Mouse (Mus musculus): ENCODE data around the gene Styxl1. TPM values are rescaled to one million over a fixed set of nuclear protein-coding genes. Genes with fewer than 3 reads are reported as not detected.

The Styxl1 gene
- polyA plus RNA-seq, 3 experiments from 2014 or later, result 0.68 to 2.6 TPM; not detected in 1

DNA sequence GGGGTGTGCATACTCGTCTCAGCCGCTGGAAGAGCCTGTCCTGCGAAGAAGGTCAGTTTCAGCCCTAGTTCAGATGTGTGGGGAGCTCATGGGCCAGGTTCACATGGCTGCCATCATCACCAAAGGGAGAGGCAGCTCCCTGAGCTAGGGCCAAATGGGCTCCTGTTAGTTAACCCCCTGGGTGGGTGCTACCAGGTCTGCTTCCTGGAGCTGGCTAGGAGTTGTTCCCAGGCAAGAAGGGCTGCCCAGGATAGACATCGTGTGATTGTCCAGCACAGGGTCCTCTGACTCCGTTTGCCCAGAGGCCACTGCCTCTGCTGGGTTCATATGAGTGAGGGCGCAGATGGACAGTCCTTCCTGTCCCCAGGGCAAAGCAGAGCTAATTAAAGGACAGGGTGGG is 52.2 kb downstream of the Styxl1 start:
- no peak for ATAC-seq

GRCm38 (mm10) chr5:135725391-135725841 is 52.8 kb downstream of the Styxl1 start:
- ATAC-seq, result no peak

DNA sequence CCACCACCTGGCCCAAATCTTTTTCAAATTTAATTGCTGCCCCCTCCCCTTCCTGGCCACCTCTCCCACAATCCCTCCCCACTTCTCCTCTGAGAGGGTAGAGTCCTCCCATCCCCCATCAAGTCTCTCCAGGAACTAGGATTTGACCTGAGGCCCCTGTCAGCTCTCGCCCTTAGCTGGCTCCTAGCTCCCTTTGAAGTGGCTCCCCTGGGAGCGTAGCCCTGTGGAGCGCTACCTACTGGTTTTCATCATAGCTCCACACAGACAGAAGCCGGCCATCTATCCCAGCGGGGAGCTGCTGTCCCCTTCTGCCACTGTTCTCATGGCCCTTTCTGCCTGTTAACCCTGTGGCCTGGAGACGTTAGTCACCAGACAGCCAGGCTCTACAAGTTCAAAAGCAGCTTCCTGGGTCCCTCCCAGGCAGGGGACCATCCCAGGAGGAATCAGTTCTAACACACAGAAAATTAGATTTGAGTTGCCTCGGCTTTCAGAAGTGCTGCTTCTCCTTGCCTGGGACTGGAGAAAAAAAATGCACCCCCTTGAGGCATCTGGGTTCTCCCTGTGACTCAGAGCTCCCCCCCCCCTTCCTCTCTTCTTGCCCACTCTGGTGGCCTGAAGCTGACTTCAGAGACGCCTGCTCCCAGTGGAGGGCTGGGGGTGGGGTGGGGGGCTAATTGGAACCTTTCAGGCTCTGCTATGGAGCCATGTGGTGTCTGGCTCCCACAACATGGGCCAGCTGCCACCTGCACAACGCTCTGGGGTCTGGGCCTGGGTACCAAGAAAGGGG is 53.5 kb downstream of the Styxl1 start:
- ATAC-seq, result no peak

DNA sequence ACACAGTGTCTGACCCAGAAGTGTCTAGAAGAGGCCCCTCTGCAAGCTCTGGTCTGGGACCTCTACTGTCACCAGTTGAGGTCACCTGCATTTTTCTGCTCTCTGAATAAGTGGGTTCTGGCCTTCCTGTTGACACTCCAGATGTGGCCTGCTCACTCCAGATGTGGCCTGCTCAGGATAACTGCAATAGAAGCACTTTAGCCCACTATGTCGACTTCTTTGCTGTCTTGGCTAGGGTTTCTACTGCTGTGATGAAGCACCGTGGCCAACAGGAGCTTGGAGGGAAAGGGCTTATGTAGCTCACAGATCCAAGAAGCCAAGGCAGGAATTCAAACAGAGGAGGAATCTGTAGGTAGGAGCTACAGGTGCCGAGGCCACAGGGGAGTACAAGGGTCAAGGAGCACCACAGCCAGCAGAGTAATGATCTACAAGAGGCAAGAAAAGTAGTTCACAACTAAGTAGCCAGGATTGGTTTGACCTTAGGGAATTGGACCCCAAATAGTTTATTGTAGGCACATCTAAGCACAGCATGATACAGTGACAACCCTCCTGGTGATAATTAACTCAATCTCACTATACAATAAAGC is 54.9 kb downstream of the Styxl1 start:
- no peak for ATAC-seq

DNA sequence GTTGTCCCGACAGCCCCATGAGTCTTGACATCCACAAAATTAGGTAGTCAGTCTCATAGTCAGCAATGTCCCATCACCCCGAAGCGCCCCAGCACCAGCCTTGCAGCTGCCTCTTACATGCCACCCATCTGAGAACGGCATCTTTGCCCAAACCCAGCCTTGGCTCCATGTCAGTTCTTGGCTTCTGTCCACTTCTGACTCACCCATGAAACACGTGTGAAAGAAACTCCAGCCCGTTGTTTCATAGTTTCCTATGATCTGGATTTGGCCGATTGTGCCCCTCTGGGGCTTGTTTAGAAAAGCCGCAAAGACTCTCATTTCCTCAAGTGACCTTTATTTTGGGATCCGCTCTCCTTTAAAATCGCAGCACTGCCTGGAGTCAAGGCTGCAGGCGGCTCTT is 56.1 kb downstream of the Styxl1 start:
- ATAC-seq, result no peak

DNA sequence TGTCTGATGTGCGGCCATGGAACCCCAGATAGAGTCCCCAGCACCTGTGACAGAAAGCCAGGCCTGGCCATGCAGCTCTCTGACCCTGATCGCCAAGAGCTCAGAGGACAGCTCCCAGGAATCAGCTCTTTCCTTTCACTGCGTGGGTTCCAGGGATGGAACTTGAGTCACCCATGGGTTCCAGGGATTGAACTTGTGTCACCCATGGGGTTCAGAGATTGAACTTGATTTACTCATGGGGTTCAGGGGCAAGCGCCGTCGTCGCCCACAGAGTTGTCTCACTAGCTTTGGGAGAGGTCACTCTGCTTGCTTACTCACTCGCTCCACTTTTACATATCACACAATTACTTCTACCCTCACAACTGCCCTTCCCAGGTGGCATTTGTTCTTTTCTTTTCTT is 57.1 kb downstream of the Styxl1 start:
- ATAC-seq, result no peak

- no peak for ATAC-seq
These were observed 58.1 kb downstream of the Styxl1 start for GRCm38 (mm10) chr5:135720121-135720520.

- ATAC-seq, result no peak
These were observed 58.5 kb downstream of the Styxl1 start for GRCm38 (mm10) chr5:135719586-135720120.

DNA sequence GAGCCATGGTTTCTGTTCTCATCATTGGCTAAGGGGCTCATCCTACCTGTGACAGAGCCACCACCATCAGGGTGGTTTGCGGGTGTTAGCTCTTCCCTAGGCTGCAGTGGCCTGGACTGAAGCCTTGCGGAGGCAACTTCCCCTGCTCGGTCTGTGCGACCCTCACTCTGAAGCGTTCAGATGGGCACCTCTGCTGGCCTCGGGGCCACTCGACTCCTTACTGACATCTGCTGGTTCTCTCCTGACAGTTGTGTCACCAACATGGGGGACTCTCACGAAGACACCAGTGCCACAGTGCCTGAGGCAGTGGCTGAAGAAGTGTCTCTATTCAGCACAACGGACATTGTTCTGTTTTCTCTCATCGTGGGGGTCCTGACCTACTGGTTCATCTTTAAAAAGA is 62.6 kb downstream of the Styxl1 start:
- no peak for ATAC-seq

GRCm38 (mm10) chr5:135713441-135714218 is 64.6 kb downstream of the Styxl1 start:
- ATAC-seq, result peak; percentile 94

DNA sequence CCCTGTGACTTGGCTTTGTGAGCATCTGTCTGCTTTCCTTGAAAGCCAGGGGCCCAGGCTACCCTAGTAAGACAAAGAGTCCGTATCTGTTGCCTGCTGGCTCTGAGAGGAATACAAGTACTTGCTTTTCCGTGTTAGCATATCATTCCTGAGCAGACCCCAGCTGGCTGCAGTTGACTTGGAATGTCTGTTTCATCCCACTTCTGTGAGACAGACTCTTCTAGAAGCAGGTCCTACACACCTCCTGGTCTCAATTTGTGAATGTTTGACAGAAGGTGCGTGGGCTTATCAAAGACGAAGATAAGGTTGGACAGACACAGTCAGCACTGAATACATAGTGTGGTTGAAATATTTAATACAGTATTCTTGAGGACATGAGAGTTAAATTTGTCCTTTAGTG is 65.4 kb downstream of the Styxl1 start:
- no peak for ATAC-seq

DNA sequence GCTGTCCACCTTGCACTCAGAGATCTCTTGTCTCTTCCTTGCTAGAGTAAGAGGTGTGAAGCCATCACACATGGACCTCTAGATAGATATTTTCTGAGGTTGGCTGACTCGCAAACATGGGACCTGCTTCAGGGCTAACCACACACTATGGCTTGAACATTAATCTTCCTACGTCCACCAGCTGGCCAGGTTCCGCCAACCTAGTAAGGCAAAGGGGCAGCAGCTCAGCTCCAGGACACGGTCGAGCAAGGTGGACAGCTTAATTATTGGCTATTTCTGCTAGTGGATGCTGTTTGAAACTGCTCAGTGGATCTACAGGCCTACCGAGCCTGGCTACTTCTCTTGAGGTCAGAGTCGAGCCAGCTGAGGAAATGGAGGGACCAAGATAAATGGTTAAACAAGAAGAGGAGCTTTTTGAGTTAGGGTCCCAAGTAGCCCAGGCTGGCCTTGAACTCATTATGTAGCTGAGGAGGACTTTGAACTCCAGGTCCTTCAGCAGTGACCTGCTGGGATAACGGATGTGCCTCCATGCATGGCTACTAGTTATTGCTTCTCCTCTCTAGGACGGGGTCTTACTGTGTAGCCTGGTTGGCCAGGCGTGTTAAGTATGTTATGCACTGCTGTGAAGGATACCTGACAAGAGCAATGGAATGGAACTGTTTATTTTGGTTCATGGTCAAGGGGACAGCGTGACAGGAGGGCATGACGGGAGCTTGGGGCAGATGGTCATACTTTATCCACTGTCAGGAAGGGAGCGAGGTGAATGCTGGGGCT is 66.4 kb downstream of the Styxl1 start:
- no peak for ATAC-seq

- no peak for ATAC-seq
These were observed 67.5 kb downstream of the Styxl1 start for GRCm38 (mm10) chr5:135710599-135711214.

GRCm38 (mm10) chr5:135709716-135710115 is 68.5 kb downstream of the Styxl1 start:
- ATAC-seq, result no peak

GRCm38 (mm10) chr5:135707855-135708254 is 70.3 kb downstream of the Styxl1 start:
- no peak for ATAC-seq

DNA sequence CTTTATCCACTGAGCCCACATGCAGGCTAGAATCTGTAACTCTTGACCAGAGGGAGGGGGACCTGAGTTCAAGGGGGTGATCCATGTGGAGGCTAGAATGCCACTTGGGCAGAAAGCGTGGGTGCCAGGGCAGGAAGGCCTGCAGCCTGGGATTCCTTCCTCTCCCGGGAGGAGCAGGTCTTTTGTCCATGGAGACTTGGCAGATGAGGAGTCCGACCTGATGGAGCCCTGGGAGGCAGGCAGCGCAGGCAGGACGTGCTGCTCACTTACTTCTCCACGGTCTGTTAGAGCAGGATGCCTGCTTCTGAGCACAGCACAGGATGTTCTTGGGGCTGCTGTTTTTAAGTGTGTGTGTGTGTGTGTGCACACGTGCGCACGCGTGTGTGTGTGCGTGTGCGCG is 71.1 kb downstream of the Styxl1 start:
- no peak for ATAC-seq

GRCm38 (mm10) chr5:135705383-135705782 is 72.8 kb downstream of the Styxl1 start:
- no peak for ATAC-seq

DNA sequence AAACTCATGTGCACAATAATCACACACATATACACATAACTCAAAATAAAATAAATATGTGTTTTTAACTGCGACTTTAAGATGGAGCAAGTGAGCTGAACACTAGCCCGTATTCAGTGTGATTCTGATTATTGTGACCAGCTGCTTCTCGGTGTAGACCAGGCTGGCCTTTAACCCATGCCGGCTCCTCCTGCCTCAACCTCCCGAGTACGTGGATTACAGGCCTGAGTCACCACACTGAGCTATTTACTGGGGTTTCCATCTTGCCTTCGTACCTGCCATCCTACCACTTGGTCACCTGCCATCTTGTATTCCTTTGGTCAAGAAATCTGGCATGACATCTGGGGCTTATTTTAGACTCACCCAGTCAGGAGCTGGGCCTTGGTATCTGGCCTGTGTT is 74.8 kb downstream of the Styxl1 start:
- ATAC-seq, result no peak

GRCm38 (mm10) chr5:135702682-135703192 is 75.4 kb downstream of the Styxl1 start:
- ATAC-seq, result peak; percentile 92

DNA sequence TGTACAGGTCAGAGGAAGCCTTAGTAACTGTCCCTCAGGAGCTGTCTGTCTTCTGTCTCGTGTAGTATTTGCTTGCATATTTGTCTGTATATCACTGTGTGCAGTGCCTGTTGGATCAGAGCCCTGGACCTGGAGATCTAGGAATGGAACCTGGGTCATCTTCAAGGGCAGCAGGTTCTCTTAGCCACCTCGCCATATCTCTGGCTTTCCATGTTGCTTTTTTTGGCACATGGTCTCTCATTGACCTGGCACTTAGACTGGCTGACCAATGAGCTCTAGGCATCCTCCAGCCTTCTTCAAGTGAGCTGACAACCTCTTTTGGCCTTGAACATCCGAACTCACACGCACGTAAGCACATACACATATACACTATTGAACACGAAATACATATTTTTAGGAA is 76.0 kb downstream of the Styxl1 start:
- no peak for ATAC-seq

GRCm38 (mm10) chr5:135701601-135702000 is 76.6 kb downstream of the Styxl1 start:
- ATAC-seq, result no peak

DNA sequence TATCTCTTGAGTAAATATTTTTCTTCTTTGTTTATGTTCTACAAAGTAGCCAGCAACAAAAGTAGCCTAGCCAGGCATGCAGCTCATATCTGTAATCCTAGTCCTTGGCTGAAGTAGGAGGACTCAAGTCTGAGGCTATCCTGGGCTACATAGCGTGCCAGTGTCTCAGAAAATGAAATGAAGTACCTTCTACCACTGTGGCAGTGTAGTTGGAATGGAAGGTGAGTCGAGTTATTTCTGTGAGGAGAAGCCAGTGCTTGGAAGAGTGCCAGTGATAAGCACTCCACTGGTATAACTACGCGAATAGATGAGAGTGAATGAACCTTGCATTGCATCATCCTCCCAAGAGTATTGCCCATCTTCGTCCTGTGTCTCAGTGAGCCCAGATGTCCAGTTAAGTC is 80.5 kb downstream of the Styxl1 start:
- no peak for ATAC-seq

Measured in inflammation-experienced regulatory T-cells, adult 6 months (primary cell).